Mouse (Mus musculus) adipocyte (in vitro differentiated cells): ENCODE measurements around the gene Bbx.

Experiments
- DNase-seq: peaks from one replicate; pipeline ENCODE4 v3.0.0-alpha.2; 2016; ENCODE audit warnings: low spot score

Bbx gene

GRCm38 (mm10) chr16:50398564-50398963 lies 33.6 kb downstream of the Bbx start:
- no peak for DNase-seq

GRCm38 (mm10) chr16:50395928-50396612 lies 36.1 kb downstream of the Bbx start:
- no peak for DNase-seq

- DNase-seq: no peak
These were observed 43.7 kb downstream of the Bbx start for GRCm38 (mm10) chr16:50388499-50388898.

- DNase-seq: no peak
These were observed 48.6 kb downstream of the Bbx start for GRCm38 (mm10) chr16:50383541-50383940.

GRCm38 (mm10) chr16:50381351-50381746 lies 50.8 kb downstream of the Bbx start:
- no peak for DNase-seq

DNA sequence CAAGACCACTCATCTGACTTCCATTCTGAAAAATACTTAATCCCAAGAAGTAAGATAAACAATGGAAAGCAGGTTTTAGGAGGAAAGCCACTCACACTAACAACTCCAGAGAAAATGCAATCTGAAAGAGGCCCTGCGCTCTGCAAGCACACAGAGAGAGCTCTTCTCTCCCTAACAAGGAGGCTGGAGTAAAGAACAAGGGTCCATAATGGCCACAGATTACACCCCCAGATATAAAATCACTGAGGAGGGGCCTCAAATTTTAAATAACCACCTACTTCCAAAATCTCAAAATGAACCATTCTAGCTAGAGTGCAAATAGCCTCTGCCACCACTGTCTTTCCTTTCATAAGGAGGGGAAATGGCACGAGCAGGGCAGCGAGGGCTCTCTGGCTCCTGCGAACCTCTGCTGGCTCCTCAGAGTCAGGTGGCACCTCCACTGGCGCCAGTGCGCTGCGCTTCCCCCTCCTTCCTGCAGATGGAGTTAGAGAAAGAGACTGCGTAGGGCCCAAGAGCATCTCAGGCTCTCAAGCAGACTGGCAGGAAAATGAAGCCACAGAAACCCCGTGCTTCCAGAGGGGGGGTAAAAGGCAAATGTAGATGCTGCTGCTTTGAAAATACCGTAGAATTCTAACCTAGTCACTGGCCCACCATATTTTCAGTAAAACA lies 51.4 kb downstream of the Bbx start:
- DNase-seq: no peak

- DNase-seq: no peak
These were observed 52.0 kb downstream of the Bbx start for GRCm38 (mm10) chr16:50380232-50380631.

GRCm38 (mm10) chr16:50374611-50375010 lies 57.6 kb downstream of the Bbx start:
- DNase-seq: peak; percentile 60

DNA sequence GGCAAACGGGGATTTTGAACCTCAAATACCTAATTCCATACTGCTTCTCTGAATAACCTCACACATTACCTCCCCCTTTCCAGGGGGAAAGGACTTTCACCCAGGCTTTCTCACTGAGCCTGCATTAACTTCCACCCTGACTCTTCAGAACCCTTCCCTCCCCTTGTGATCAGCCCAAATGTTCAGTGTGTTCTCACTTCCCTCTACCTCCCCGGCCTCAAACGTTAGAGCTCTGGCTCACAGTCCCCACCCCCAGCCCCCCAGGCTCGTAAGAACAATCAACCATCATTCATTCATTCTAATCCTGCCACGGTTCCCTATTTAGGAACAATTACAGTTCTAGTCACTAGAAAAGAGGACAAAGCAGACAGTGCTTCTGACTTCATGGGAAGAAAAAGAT lies 58.5 kb downstream of the Bbx start:
- no peak for DNase-seq

- no peak for DNase-seq
These were observed 59.6 kb downstream of the Bbx start for GRCm38 (mm10) chr16:50372543-50372942.

DNA sequence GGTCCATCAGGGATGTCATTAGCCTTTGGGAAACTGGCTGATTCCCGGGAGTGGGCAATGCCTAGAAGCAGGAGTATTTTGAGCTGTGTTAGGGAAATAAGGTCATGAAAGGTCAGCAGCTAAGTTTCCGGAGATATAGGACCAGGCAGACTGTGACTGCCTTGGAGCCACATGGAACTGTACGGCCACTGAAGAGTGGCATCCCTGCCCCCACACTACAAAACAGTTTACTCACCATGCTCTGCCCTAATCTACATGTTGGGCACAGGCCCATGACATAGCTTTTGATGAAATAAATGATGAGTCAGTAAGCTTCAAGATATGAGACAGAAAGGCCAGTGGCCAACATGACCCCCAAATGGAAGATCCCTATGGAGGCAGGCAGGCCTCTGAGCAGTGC lies 60.7 kb downstream of the Bbx start:
- DNase-seq: no peak

DNA sequence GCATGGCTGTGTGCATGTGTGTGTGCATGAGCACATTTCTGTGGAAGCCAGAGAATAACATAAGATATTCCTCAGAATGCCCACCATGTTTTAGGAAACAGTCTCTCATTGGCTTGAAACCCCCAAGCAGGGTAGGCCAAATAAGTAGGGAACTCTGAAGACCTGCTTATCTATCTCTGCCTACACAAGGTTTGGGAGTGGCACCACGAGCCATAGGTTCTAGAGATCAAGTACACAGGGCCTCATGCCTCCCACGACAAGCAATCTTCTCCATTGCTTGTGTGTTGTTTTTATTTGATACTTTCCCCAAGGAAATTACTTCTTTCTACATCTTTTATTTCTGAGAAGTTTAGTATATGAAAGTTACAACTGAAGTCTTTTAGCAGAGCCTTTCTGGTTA lies 61.8 kb downstream of the Bbx start:
- no peak for DNase-seq

DNA sequence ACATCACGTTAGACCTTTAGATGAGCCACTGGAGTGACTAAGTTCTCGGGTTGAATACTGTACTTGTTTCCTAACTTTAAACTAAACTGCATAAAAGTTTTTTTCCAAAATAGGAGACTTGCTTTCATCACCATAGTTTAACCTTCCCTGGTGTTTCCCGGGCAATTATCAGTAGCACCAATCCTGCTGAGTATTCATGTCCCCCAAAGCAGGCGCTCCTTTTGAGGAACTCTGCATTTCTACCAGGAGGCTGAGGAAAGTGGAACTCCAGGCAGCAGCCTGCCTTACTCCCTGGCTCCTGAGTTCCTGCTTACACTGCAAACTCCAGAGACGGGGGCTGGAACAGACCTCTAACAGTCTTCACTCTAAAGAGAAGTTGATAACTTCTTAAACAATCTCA lies 65.6 kb downstream of the Bbx start:
- no peak for DNase-seq

GRCm38 (mm10) chr16:50364189-50365059 lies 67.8 kb downstream of the Bbx start:
- no peak for DNase-seq

DNA sequence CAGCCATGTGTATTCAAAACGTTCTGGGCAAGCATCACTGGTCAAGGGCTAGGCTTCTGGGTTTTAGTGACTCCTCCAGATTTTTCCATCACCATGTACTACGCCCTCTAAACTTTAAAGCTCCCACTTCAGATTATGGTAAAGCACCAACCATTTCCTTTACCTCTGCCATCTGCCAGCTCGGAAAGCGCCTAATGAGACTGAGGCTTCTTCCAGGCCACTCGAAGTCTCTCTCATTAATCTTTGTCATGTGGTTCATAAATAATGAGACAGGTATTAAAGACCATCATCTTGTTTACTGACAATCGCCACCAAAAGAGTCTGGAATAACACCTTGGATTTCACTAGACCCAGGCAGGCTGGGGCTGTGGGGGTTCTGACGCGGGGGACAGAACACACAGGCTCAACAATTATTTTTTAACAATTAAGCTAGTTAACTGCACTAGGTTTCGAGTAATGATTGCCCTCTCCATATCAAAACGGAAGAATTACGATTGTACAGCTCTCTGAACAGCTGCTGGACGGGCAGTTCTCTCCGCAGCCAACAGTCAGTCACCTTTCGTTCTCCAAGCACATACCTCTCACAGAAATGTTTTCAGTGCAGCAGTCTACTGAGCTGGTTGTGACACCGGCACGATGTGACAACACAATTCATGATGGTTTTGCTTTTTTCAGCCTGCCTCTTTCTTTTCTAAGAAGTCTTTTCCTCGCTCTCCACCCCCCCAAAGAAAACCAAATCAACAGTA lies 68.6 kb downstream of the Bbx start:
- DNase-seq: no peak

DNA sequence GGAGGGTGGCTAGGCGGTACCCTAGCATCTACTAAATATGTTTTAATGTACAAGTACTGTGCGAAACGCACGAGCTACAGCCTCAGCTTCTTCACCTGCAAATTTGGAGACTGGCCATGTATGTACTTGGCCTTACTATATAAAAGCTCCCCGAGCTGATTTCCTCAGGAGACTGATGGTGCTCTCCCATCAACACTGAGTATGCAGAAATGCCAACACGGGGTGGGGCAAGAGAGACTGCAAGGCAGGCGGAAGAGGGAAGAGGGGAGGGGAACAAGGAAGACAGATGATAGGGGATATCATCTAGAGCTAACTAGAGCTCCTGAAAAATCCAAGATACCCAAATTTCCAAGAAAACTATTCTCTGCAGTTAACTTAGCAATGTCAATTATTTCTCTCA lies 71.6 kb downstream of the Bbx start:
- no peak for DNase-seq

DNA sequence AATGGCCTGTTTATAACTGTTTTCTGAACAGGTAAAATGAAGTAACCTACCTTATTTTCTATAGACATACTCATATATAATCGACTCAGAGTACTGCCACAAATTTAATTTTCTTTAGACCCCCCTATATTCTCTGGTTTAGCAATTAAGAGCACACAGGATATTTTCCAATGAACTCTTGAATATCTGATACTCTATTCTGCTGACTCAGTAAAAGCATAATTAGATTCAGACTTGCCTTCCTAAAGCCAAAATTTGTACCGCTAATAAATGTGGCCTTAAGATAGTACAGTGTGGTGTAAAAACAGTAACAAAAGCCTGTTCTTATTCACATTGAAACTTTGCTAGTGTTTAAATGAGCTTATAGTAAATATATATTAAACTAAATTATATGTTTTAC lies 102.5 kb downstream of the Bbx start:
- DNase-seq: no peak

DNA sequence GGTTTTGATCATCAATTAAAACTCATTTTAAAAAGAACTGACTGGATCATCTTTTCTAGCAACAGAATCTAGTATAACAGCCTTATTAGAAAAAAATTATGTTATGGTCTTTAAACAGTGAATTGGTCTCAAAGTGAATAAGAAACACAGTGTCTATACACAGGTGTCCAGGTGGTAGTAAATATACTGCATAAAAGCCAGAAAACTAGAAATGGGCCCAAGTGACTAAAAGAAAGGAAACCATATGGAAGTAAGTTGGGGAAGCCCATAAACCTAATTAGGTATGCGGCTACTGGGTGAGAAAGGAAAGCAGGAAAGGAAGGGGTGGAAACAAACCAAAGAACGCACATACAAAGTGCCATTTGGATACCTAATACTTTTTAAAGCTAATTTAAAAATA lies 107.4 kb downstream of the Bbx start:
- no peak for DNase-seq

GRCm38 (mm10) chr16:50324292-50324691 lies 107.9 kb downstream of the Bbx start:
- DNase-seq: no peak

DNA sequence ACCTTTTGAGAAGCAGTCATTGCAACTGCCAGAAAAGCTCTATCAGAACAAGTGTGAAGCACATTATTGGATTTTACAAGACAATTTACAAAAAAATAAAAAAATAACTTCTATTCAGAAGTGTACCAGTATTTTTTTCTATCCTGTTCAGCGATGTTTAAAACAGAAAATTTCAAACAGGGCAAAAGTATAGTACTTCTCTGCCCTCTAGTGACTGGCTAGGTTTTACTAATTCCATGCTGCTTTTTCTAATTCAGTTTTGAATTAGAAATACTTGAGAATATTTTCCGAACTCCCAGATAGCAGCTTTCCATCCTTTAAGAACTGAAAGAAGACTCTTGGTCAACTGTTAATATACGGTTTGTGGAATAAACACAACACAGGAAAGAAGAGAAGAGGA lies 110.8 kb downstream of the Bbx start:
- DNase-seq: peak; percentile 48

DNA sequence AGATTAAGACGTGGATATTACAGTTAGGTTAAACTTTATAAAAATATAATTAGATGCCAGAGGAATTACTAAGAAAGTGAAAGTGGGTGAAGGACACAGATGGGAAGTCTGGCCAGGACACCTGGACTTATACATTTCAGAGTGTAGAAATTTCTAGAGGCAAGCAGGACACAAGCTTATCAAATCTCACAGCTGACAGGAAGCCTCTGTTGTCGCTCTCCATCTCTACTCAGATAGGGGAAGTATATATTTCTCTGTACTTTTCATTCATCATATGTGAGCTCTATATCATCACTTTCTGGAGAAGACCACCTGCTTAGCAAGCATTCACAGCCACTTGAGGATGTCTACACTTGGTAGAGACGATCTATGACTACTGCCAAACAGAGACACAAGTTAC lies 113.9 kb downstream of the Bbx start:
- DNase-seq: no peak

GRCm38 (mm10) chr16:50315349-50315969 lies 116.7 kb downstream of the Bbx start:
- no peak for DNase-seq
